Mouse (Mus musculus) kidney, adult 2 months (tissue): Measurements from ENCODE around the gene Ntm.

Experiments
- CTCF ChIP-seq: fragments of 200-500 bp; conservative IDR thresholded peaks from 2 replicates; pipeline ENCODE4 v1.5.1; 2011; ENCODE audit warnings: low read depth, mild to moderate bottlenecking, control low read depth, low read length, moderate library complexity, mixed read lengths; ENCODE audit not compliant: insufficient read depth, insufficient read length
- POLR2A ChIP-seq: fragments of 200-500 bp; IDR thresholded peaks from one replicate; pipeline ENCODE4 v1.6.1; 2011; ENCODE audit warnings: low read depth, low read length, control low read depth

DNA sequence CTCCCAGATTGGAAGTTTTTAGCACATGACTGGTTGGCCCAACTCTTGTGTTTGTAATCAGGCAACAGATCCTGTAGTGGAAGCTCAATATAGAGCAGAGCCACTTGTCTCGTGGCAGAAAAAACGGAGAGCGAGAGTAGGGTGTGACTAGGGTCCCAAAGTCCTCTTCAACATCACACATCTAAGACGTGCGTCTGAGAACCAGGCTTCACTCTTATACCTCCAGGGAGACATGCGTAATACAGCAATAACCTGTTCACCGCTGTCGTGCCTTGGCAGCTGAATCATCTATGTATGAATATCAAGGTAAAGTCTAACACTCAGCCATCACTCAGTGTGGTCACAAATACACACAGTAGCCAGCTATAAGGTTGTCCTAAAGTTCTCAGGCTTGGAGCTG, 412.8 kb downstream of the Ntm start:
- no peak for TF ChIP-seq CTCF
- no peak for TF ChIP-seq POLR2A
